In the genomic region with DNA sequence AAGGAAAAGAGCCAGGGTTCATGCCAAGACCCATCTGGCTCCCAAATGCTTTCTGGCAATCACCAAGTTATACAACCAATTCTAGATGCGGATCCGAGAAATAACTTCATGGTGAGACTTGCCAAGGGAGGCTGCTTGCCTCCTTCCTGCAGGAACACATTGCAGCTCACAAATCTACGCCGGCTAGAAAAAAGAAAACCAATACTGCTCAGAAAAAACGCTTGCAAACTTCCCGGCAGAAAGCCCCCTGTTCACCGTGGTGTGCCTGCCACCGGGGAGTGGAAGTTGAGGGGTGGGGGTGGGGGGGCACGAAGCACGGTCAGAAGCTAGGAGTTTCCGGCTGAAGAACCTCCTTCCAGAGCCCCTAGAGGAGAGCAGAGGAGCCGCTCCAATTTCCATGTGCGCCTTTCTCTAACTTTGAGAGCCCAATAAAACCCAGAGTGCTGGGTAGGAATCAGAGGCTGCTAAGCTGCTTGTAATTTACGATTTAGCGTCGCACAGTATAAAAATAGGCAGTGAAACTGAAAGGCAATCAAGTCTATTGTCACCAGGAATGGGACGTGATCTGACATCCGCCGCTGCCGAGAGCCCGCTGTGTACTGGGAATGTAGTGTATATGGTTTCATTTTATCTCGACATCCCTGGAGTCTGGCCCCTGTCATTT, we compare ENCODE assay signal across 8 mouse cellular contexts.
DNase-seq lines count a peak whose midpoint lies in the region; ATAC-seq and TF ChIP-seq lines count a peak whose summit lies in the region.

No protein-coding gene starts in this region.

- peak overlapping the region; percentile 60 for H3K4me2 ChIP-seq in liver, embryonic 13.5 days
- H3K4me2 ChIP-seq in myocyte (ENCODE audit: low read depth): peak overlapping the region; percentile 24

- no peaks in the 10 kb centered on the region for H3K36me3 ChIP-seq in testis, adult 2 months (ENCODE audit: control insufficient read depth, insufficient read depth, low read length)
- no peaks in the 10 kb centered on the region for H3K36me3 ChIP-seq in heart, adult 2 months (ENCODE audit: control insufficient read depth, insufficient read depth, low read length)
- H3K36me3 ChIP-seq in liver, embryonic 13.5 days: no peaks in the 10 kb centered on the region
- no peaks in the 10 kb centered on the region for H3K36me3 ChIP-seq in myocyte (ENCODE audit: control insufficient read depth, insufficient read depth)

- no peak for TF ChIP-seq EP300 in heart, adult 2 months (IDR thresholded peaks at IDR 0.05; ENCODE audit: insufficient read depth, low read depth, low read length)

- H3K79me2 ChIP-seq in heart, adult 2 months (replicated peaks; ENCODE audit: control insufficient read depth, insufficient read depth, low read length): no peaks in the 10 kb centered on the region
- no peaks in the 10 kb centered on the region for H3K79me2 ChIP-seq in myocyte (ENCODE audit: control insufficient read depth, insufficient read depth)

- H3K9me3 ChIP-seq in liver, embryonic 13.5 days (replicated peaks): no peaks in the 10 kb centered on the region

- intact Hi-C loops in heart, adult 2 months (cut with DNase I): no loop called here

- TF ChIP-seq POLR2A in testis, adult 2 months (IDR thresholded peaks at IDR 0.05; ENCODE audit: control insufficient read depth, low read depth, low read length): no peak
- TF ChIP-seq POLR2A in heart, adult 2 months (IDR thresholded peaks at IDR 0.05; ENCODE audit: insufficient read depth, low read depth, low read length): no peak
- TF ChIP-seq POLR2A in myocyte (IDR thresholded peaks at IDR 0.05; ENCODE audit: insufficient read length, low read depth): no peak

- no peaks in the 10 kb centered on the region for H3K27me3 ChIP-seq in testis, adult 2 months (ENCODE audit: control insufficient read depth, insufficient read depth, low read length)
- no peaks in the 10 kb centered on the region for H3K27me3 ChIP-seq in heart, adult 2 months (ENCODE audit: control insufficient read depth, insufficient read depth, low read length)
- peaks cover 39% of the 10 kb centered on the region for H3K27me3 ChIP-seq in liver, embryonic 13.5 days
- H3K27me3 ChIP-seq in myocyte (ENCODE audit: control insufficient read depth, insufficient read depth, insufficient read length): no peaks in the 10 kb centered on the region

- no peak for TF ChIP-seq CTCF in testis, adult 2 months (IDR thresholded peaks at IDR 0.05; ENCODE audit: control insufficient read depth, insufficient read depth, insufficient replicate concordance, low read depth, low read length)
- TF ChIP-seq CTCF in heart, adult 2 months (IDR thresholded peaks at IDR 0.05): peak; percentile 62

- H3K4me1 ChIP-seq in testis, adult 2 months (ENCODE audit: control insufficient read depth, insufficient read depth, low read length): peaks cover 4% of the 10 kb centered on the region
- H3K4me1 ChIP-seq in heart, adult 2 months (ENCODE audit: control insufficient read depth, insufficient read depth, low read length): no peaks in the 10 kb centered on the region
- H3K4me1 ChIP-seq in liver, embryonic 13.5 days (replicated peaks): peaks cover 6% of the 10 kb centered on the region; the same call in 1 of the 2 replicates

- under 1% methylated on average over 22 of the region's 22 CpGs for WGBS in heart, adult 2 months
- WGBS in liver, embryonic 13.5 days (ENCODE audit: insufficient replicate concordance): 8% methylated on average over 22 of the region's 22 CpGs

- no peak for DNase-seq in testis, postnatal 14 days (ENCODE audit: low spot score)
- peak; percentile 67 for DNase-seq in embryo, embryonic 10 days (ENCODE audit: low spot score)
- peak; percentile 40 to 47 for DNase-seq in heart, adult 2 months
- peak; percentile 30 for DNase-seq in kidney, adult 11 months
- DNase-seq in liver, embryonic 13.5 days: no peak
- peak; percentile 53 for DNase-seq in thymus, postnatal 4 days

- H3K27ac ChIP-seq in testis, adult 2 months (ENCODE audit: control insufficient read depth, insufficient read depth, low read depth, low read length): peak overlapping the region; percentile 40; the same call in 1 of the 2 replicates
- H3K27ac ChIP-seq in heart, adult 2 months: peak overlapping the region; percentile 70
- no peak overlapping the region for H3K27ac ChIP-seq in liver, embryonic 13.5 days

- no peak for ATAC-seq in liver, embryonic 13.5 days (ENCODE audit: low read depth)

- peak overlapping the region; percentile 12 for H3K4me3 ChIP-seq in testis, adult 2 months (ENCODE audit: control insufficient read depth, low read depth, low read length)
- H3K4me3 ChIP-seq in heart, adult 2 months: peak overlapping the region; percentile 61
- H3K4me3 ChIP-seq in liver, embryonic 13.5 days (replicated peaks): peak overlapping the region; percentile 45
- no peak overlapping the region for H3K4me3 ChIP-seq in myocyte

- H3K9ac ChIP-seq in heart, adult 2 months (ENCODE audit: low read depth, low read length): peak overlapping the region; percentile 74
- no peak overlapping the region; the same call in 1 of the 2 replicates for H3K9ac ChIP-seq in liver, embryonic 13.5 days

- H3ac ChIP-seq in myocyte (ENCODE audit: control insufficient read depth, insufficient read length): no peak overlapping the region

TF ChIP-seq in myocyte, 11 proteins besides CTCF, POLR2A, EP300 and RAD21:
- TF ChIP-seq MYOD1 (IDR thresholded peaks at IDR 0.05; ENCODE audit: control insufficient read depth in 1 of 3, insufficient read length in 2 of 3, low read depth in 2 of 3): no peak
- no peak for TF ChIP-seq MYOG (IDR thresholded peaks at IDR 0.05; ENCODE audit: control insufficient read depth in 1 of 3, insufficient read depth in 1 of 3, insufficient read length in 2 of 3, low read depth in 2 of 3)
- TF ChIP-seq E2F4 (IDR thresholded peaks at IDR 0.05; ENCODE audit: insufficient read depth): no peak
- TF ChIP-seq REST (IDR thresholded peaks at IDR 0.05; ENCODE audit: insufficient read depth, insufficient read length): no peak
- TF ChIP-seq TCF3 (IDR thresholded peaks at IDR 0.05; ENCODE audit: insufficient read length, low read depth): no peak
- no peak for TF ChIP-seq CEBPB (IDR thresholded peaks at IDR 0.05; ENCODE audit: insufficient read depth, poor library complexity, severe bottlenecking)
- TF ChIP-seq MAX (IDR thresholded peaks at IDR 0.05; ENCODE audit: low read depth): no peak

Comparison
In these comparisons a context has a peak if more than half of its experiments do, and no peak if none do; other contexts are left out.
1. DNase-seq: peak in embryo, embryonic 10 days (single experiment), heart, adult 2 months (2 of 2), kidney, adult 11 months (single experiment) and thymus, postnatal 4 days (single experiment); none in testis, postnatal 14 days (single experiment) and liver, embryonic 13.5 days (single experiment).